Mouse (Mus musculus) left cerebral cortex, postnatal 4 days (tissue): ENCODE data around the gene Hmmr. TPM values are rescaled to one million over a fixed set of nuclear protein-coding genes. Genes with fewer than 3 reads are reported as not detected.

ENCODE experiments used
- DNase-seq: peaks from one replicate; pipeline ENCODE4 v3.0.0-alpha.2; 2022
- intact Hi-C: fragments of 180-260 bp; cut with DNase I; formaldehyde crosslinking; loops from one replicate; pipeline ENCODE4 v1.15.1; 2025
- total RNA-seq, 2 experiments: library from RNA; stranded (reverse); gene quantifications; 2 replicates each; pipeline ENCODE4 v1.2.3; 2021

Hmmr gene
- 1 to 10 TPM; 3.2 to 3.6 TPM for total RNA-seq

- peak; percentile 94 for DNase-seq
- intact Hi-C loops = no loop called here
Observed at GRCm38 (mm10) chr11:40733339-40734174, at the start of gene Hmmr, which contains the start of gene Nudcd2. Gene Hmmr (minus strand): TSS chr11:40733422. Gene Nudcd2 (plus strand): TSS chr11:40733667.

GRCm38 (mm10) chr11:40781857-40782256, 48.6 kb upstream of the Hmmr start:
- intact Hi-C loops = loop anchor here (10.0 kb wide), 1 partner anchor 1643 kb away; no protein-coding TSS in a partner anchor
- no peak for DNase-seq

GRCm38 (mm10) chr11:40775315-40776269, 42.4 kb upstream of the Hmmr start:
- no peak for DNase-seq
- intact Hi-C loops = no loop called here

- no peak for DNase-seq
- intact Hi-C loops = no loop called here
Observed at GRCm38 (mm10) chr11:40764690-40765089, 31.5 kb upstream of the Hmmr start.

- intact Hi-C loops = no loop called here
- DNase-seq = peak; percentile 7
Observed at GRCm38 (mm10) chr11:40763395-40763794, 30.2 kb upstream of the Hmmr start.

GRCm38 (mm10) chr11:40759896-40760295, 26.7 kb upstream of the Hmmr start:
- intact Hi-C loops = no loop called here
- peak; percentile 71 for DNase-seq

GRCm38 (mm10) chr11:40755968-40756367, 22.7 kb upstream of the Hmmr start:
- DNase-seq = no peak
- intact Hi-C loops = no loop called here

GRCm38 (mm10) chr11:40755109-40755627, 21.9 kb upstream of the Hmmr start, which contains the start of gene Ccng1:
Gene Ccng1 (minus strand): TSS chr11:40755311.
- intact Hi-C loops = no loop called here
- DNase-seq = peak; percentile 92

GRCm38 (mm10) chr11:40754664-40755107, 21.5 kb upstream of the Hmmr start:
- intact Hi-C loops = no loop called here
- no peak for DNase-seq

- DNase-seq = no peak
- intact Hi-C loops = no loop called here
Observed at GRCm38 (mm10) chr11:40753836-40754235, 20.6 kb upstream of the Hmmr start.

- DNase-seq = no peak
- intact Hi-C loops = no loop called here
Observed at GRCm38 (mm10) chr11:40747716-40748115, 14.5 kb upstream of the Hmmr start.

GRCm38 (mm10) chr11:40746361-40746760, 13.1 kb upstream of the Hmmr start:
- intact Hi-C loops = no loop called here
- DNase-seq = no peak

- intact Hi-C loops = no loop called here
- no peak for DNase-seq
Observed at GRCm38 (mm10) chr11:40744348-40744747, 11.1 kb upstream of the Hmmr start.

- DNase-seq = no peak
- intact Hi-C loops = no loop called here
Observed at GRCm38 (mm10) chr11:40741605-40742262, 8.5 kb upstream of the Hmmr start.

- intact Hi-C loops = no loop called here
- DNase-seq = no peak
Observed at GRCm38 (mm10) chr11:40737369-40737768, 4.1 kb upstream of the Hmmr start.

- no peak for DNase-seq
- intact Hi-C loops = no loop called here
Observed at GRCm38 (mm10) chr11:40734251-40734752, 1.1 kb upstream of the Hmmr start.

GRCm38 (mm10) chr11:40732997-40733338, 254 bp downstream of the Hmmr start:
- no peak for DNase-seq
- intact Hi-C loops = no loop called here

- DNase-seq = no peak
- intact Hi-C loops = no loop called here
Observed at GRCm38 (mm10) chr11:40718324-40718723, 14.9 kb downstream of the Hmmr start.

- intact Hi-C loops = no loop called here
- DNase-seq = no peak
Observed at GRCm38 (mm10) chr11:40715524-40715923, 17.7 kb downstream of the Hmmr start.

- intact Hi-C loops = no loop called here
- DNase-seq = no peak
Observed at GRCm38 (mm10) chr11:40713858-40714257, 19.4 kb downstream of the Hmmr start.
